Mouse (Mus musculus) ES-E14 (cell line): ENCODE measurements at regions not wholly inside any gene's neighbourhood (a gene's known extent, or its start where the extent isn't known, plus 50 kb on each side); places are given as distances from the start of the nearest gene placed in this dataset.

Experiments
- CHD2 ChIP-seq: IDR thresholded peaks from 2 replicates; pipeline ENCODE4 v1.6.1; 2014; ENCODE audit warnings: mild to moderate bottlenecking, low read depth, low read length, inconsistent platforms
- HCFC1 ChIP-seq: IDR thresholded peaks from 2 replicates; pipeline ENCODE4 v1.6.1; 2012; ENCODE audit warnings: low read length, inconsistent platforms, borderline replicate concordance; ENCODE audit not compliant: insufficient read depth
- MAFK ChIP-seq: IDR thresholded peaks from 2 replicates; pipeline ENCODE4 v1.6.1; 2014; ENCODE audit warnings: mild to moderate bottlenecking, low read depth, low read length, inconsistent platforms; ENCODE audit not compliant: insufficient read depth
- ZC3H11A ChIP-seq: IDR thresholded peaks from 2 replicates; pipeline ENCODE4 v1.6.1; 2012; ENCODE audit warnings: low read depth, mild to moderate bottlenecking, inconsistent platforms, low read length, borderline replicate concordance

DNA sequence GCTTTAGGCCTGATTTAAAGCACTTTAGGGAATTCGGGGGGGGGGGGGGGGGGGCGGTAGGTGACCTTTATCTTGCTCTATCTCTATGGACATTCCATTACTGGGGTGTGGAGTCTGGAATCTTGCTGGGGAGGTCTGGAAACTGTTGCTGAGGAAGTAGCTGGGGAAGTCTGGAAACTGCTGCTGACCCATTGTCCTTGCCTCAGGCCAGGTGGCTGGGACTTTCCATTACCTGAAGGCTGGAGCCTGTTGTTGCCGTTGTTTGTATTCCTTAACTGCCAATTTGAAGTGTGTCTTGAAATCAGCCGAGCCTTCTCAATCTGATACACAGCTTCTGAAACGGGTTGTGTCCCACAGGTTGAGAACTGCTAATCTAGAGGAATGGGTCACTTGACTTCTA is 80.9 kb upstream of the Fam13c start:
- TF ChIP-seq MAFK: no peak
- no peak for TF ChIP-seq ZC3H11A
- TF ChIP-seq HCFC1: peak; percentile 1; the same call in 1 of the 2 replicates
- TF ChIP-seq CHD2: no peak
